Mouse (Mus musculus) cerebellum, adult 2 months (tissue): Measurements from ENCODE around the gene Pitx3.

Experiments used
- CTCF ChIP-seq: fragments of 200-500 bp; IDR thresholded peaks from 2 replicates; pipeline ENCODE4 v1.5.1; 2011; ENCODE audit warnings: low read depth, mild to moderate bottlenecking, control low read depth, low read length, moderate library complexity, borderline replicate concordance; ENCODE audit not compliant: insufficient read depth
- POLR2A ChIP-seq: fragments of 200-500 bp; IDR thresholded peaks from 2 replicates; pipeline ENCODE4 v1.6.1; 2011; ENCODE audit warnings: low read length, control low read depth, borderline replicate concordance; ENCODE audit not compliant: insufficient read depth

GRCm38 (mm10) chr19:46087871-46088270, 60.3 kb downstream of the Pitx3 start:
- TF ChIP-seq POLR2A (no peak), CTCF (no peak)
